8 mouse cellular contexts compared by ENCODE assay signal in genomic region chr7:122459203-122459965, GRCm38 (mm10).
DNase-seq lines count a peak whose midpoint lies in the region; ATAC-seq and TF ChIP-seq lines count a peak whose summit lies in the region.

No protein-coding gene starts in this region.

- H3K4me3 ChIP-seq in hindbrain, postnatal 0 days (ENCODE audit: low read length), result no peak overlapping the region
- H3K4me3 ChIP-seq in macrophage (ENCODE audit: inconsistent target), result no peak overlapping the region

- DNase-seq in R1 (ENCODE audit: low read depth, low spot score), result peak; percentile 80
- peak; percentile 76 for DNase-seq in cerebellum, adult 9-11 months
- peak; percentile 50 to 77 for DNase-seq in frontal cortex, postnatal 10 days (ENCODE audit: low spot score in 2 of 2)
- peak; percentile 94 for DNase-seq in hindbrain, postnatal 0 days (ENCODE audit: low spot score)
- peak; percentile 66 for DNase-seq in left cerebral cortex, adult 11 months (ENCODE audit: low spot score)
- DNase-seq in right cerebral cortex, adult 18-20 months, result peak; percentile 78
- peak; percentile 61 for DNase-seq in urinary bladder, adult 2 months (ENCODE audit: low spot score)

- H3K9ac ChIP-seq in hindbrain, postnatal 0 days (replicated peaks; ENCODE audit: low read length), result no peak overlapping the region

- no peak overlapping the region for H3K4me2 ChIP-seq in hindbrain, postnatal 0 days (ENCODE audit: low read depth, low read length)

- no peaks in the 10 kb centered on the region for H3K27me3 ChIP-seq in hindbrain, postnatal 0 days (ENCODE audit: insufficient read depth, low read length)

- 72% methylated on average over 9 of the region's 9 CpGs for WGBS in hindbrain, postnatal 0 days
- 17% methylated on average over 9 of the region's 9 CpGs for WGBS in macrophage (ENCODE audit: missing documents)

- peak; percentile 98 for TF ChIP-seq CTCF in hindbrain, postnatal 0 days (IDR thresholded peaks at IDR 0.05; ENCODE audit: low read depth)

- ATAC-seq in hindbrain, postnatal 0 days, result peak; percentile 87

- no peaks in the 10 kb centered on the region for H3K9me3 ChIP-seq in hindbrain, postnatal 0 days (ENCODE audit: low read length)

- no peaks in the 10 kb centered on the region for H3K4me1 ChIP-seq in hindbrain, postnatal 0 days (ENCODE audit: insufficient read depth, low read length)

- no peaks in the 10 kb centered on the region for H3K79me2 ChIP-seq in macrophage (ENCODE audit: inconsistent target)

- H3K27ac ChIP-seq in hindbrain, postnatal 0 days, result no peak overlapping the region
- peak overlapping the region; percentile 47 for H3K27ac ChIP-seq in macrophage

- H3K36me3 ChIP-seq in hindbrain, postnatal 0 days (ENCODE audit: insufficient read depth, low read length), result 0 out of 2 replicates have a peak, but pooled peaks cover 6% of the 10 kb centered on the region
- H3K36me3 ChIP-seq in macrophage (ENCODE audit: inconsistent target), result no peaks in the 10 kb centered on the region
